Mouse (Mus musculus) ES-Bruce4 (cell line): ENCODE results near the gene Prn.

Experiments used
- CTCF ChIP-seq: IDR thresholded peaks from one replicate; pipeline ENCODE4 v1.8.1; 2011; ENCODE audit warnings: low read depth, low read length
- EP300 ChIP-seq: IDR thresholded peaks from 2 replicates; pipeline ENCODE4 v1.6.1; 2011; ENCODE audit warnings: low read depth, low read length; ENCODE audit not compliant: insufficient read depth
- POLR2A ChIP-seq: IDR thresholded peaks from one replicate; pipeline ENCODE4 v1.8.1; 2011; ENCODE audit warnings: low read length; ENCODE audit not compliant: insufficient read depth

GRCm38 (mm10) chr2:131908906-131909305, 851 bp upstream of the Prn start:
- no peak for TF ChIP-seq CTCF
- no peak for TF ChIP-seq POLR2A
- TF ChIP-seq EP300 = no peak
